Mouse (Mus musculus): ENCODE results near the gene Adamts7. TPM values are rescaled to one million over a fixed set of nuclear protein-coding genes. Genes with fewer than 3 reads are reported as not detected.

Adamts7 gene
- total RNA-seq, 2 experiments from 2014 or later, result 1.0 to 1.5 TPM

- no peak for DNase-seq (ENCODE audit: low spot score in 2 of 2)
- intact Hi-C loops (cut with DNase I), result no loop called here
Measured at GRCm38 (mm10) chr9:90185356-90185910, 22.6 kb downstream of the Adamts7 start.

GRCm38 (mm10) chr9:90188893-90189292 is 26.0 kb downstream of the Adamts7 start:
- intact Hi-C loops (cut with DNase I), result no loop called here
- DNase-seq (ENCODE audit: low spot score in 2 of 2), result no peak

DNA sequence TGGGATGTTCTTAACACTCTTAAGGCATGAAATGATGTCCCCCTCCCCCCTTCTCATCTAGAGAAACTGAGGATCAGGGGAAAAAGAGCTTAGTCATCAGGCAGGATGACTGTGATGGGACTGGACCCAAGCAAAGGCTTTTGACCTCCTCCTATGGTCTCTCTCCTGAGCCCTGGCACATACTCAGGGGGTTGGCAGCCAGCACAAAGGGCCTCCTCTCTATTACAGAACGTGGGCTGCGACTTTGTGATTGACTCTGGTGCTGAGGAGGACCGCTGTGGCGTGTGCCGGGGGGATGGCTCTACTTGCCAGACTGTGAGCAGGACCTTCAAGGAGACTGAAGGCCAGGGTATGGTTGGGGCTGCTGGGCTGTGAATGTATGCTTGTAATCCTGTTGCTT is 26.5 kb downstream of the Adamts7 start:
- no peak for DNase-seq (ENCODE audit: low spot score in 2 of 2)
- intact Hi-C loops (cut with DNase I), result no loop called here

GRCm38 (mm10) chr9:90195000-90195399 is 32.1 kb downstream of the Adamts7 start:
- intact Hi-C loops (cut with DNase I), result no loop called here
- no peak for DNase-seq (ENCODE audit: low spot score in 2 of 2)

- DNase-seq (ENCODE audit: low spot score in 2 of 2), result no peak
- intact Hi-C loops (cut with DNase I), result no loop called here
Measured at GRCm38 (mm10) chr9:90196262-90196661, 33.4 kb downstream of the Adamts7 start.

DNA sequence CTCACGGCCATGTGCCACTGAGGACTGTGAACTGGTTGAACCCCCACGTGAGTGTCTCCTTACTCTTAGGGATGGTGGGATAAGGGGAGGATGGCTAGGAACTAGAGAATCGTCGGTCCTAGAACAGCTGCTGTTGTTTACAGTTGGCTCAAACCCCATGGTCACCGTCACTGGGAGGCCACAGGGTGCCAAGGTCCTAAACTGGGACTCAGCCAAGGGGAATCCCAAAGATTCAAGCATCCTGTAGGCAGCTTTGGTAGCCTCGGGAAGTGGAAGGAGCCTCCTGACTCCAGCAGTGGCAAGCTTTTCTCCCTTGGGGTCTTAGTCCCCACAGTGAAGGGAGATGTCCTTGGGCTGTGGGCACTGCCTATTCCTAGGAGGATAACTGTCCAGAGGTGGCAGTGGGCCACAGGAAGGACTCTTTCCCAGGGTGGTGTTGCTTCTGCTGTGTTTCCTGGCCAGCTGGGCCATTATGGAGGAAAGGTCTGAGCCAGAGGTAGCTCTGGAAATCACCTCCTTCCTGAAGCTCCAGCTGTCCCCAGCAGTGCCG is 34.3 kb downstream of the Adamts7 start:
- intact Hi-C loops (cut with DNase I), result no loop called here
- DNase-seq (ENCODE audit: low spot score in 2 of 2), result no peak

DNA sequence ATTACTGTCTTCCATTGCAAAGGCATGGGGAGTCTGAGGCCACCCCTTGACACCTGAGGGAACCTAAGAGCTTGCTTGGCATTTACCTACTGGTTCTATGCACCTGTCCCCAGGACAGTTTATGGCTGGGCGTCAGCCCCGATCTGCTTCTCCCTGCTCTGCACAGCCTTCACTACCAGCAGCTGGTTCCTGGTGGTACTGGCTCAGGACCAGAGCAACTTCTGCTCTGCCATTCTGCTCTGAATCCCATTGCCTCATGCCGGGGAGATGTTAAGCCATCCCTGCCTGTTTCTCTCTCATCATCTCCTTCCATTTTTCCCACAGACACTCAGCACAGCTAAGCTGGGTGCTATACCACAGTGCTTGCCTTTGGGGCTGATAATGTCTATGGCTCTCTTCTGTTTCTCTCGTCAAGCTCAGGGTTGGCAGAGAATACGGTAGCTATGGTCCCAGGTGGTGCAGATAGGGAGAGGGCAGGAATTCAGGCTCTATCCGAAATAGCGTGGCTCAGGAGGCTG is 35.1 kb downstream of the Adamts7 start:
- DNase-seq (ENCODE audit: low spot score in 2 of 2), result no peak
- intact Hi-C loops (cut with DNase I), result no loop called here

DNA sequence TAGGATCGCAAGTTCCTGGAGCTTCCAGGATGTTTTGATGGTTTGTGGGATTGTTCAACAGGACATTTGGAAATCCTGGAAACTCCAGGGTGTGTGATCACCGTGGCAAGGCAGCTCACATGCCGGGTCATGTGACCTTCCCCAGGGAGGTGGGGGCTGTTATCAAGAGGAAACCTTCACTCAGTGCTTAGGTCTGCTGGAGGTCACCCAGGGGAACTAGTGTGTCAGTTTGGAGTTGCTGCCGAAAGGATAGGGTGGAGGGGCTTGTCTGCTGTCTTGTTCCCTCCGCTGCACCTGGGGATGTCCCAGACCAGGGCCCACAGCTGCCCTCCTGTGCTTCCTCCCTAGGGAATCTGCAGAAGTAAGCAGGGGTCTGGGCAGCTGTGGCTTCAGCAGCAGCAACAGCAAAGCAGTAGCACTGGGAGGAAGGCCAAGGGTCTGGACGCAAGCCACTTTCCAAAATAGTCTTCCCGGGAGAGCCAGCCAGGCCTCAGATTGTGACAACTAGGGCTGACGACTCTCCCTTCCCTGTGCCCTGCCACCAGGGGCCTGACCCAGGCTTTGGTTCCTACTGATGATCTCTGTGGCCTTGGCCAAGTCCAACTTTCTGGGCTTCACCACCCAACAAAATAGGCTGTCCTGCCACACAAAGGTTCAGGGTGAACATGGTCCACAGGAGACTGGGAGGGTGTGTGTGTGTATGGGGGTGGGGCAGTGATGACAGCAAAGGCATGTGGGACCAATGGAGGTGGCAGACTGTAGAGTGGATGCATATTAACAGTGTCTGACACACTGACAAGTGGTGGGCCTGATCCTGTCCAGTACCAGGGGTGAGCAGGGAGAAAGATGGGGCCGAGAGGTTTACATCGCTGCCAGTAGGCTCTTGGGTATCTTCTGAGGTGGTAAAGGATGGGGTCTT is 35.9 kb downstream of the Adamts7 start:
- intact Hi-C loops (cut with DNase I), result no loop called here
- DNase-seq (ENCODE audit: low spot score in 2 of 2), result peak; percentile 37 to 42

DNA sequence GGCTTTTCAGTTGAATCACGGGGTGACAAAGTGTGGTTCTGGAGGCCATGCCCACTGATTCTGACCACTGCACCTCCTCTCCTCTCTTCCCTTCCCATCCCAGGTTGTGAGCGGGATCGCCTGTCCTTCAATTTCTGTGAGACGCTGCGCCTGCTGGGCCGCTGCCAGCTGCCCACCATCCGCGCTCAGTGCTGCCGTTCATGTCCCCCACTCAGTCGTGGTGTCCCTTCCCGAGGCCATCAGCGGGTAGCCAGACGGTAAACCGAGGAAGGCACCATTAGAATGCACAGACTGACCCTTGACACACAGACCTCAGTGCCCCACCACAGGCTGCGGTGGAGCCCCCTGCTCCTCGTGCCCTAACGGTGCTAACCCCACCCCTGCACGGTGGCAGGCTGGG is 36.7 kb downstream of the Adamts7 start:
- intact Hi-C loops (cut with DNase I), result no loop called here
- DNase-seq (ENCODE audit: low spot score in 2 of 2), result no peak

- intact Hi-C loops (cut with DNase I), result no loop called here
- no peak for DNase-seq (ENCODE audit: low spot score in 2 of 2)
Measured at GRCm38 (mm10) chr9:90200501-90200900, 37.6 kb downstream of the Adamts7 start.

DNA sequence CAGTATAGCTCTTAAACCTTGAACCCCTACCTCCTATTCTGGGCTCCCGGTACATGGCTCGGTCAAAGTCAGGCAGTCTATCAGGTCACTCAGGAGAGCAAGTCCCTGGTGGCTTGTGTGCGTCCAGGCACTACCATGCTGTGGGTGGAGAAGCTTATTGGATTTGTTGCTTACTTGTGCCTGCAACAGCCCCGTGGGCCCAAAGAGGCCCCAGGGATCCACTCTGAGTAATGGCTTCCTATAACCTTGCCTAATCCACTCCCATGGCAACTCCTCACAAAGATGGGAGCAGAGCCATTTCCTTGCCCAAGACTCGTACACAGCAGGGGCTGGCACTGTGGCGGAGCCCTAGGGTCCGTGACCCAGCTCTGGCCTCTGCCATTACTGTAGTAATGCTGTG is 38.2 kb downstream of the Adamts7 start:
- intact Hi-C loops (cut with DNase I), result no loop called here
- DNase-seq (ENCODE audit: low spot score in 2 of 2), result no peak

DNA sequence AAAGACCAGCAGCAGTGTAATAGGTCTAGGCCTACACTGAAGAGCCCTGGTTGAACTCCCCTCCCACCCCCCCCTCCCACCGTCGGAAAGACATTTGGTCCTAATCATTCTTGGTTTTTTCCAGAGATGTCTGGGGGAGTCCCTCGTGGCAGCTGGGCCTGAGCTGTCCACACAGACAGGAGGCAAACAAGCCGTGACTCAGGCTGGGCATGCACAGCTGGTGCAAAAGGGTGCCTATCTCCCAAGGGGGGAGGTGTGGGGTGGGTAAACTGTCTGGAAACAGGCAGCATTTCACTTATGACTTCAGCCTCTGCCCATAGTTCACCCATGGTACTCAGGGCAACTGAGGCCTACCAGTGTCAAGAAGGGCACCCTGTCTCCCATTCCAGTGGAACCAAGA is 38.7 kb downstream of the Adamts7 start:
- intact Hi-C loops (cut with DNase I), result no loop called here
- DNase-seq (ENCODE audit: low spot score in 2 of 2), result no peak

DNA sequence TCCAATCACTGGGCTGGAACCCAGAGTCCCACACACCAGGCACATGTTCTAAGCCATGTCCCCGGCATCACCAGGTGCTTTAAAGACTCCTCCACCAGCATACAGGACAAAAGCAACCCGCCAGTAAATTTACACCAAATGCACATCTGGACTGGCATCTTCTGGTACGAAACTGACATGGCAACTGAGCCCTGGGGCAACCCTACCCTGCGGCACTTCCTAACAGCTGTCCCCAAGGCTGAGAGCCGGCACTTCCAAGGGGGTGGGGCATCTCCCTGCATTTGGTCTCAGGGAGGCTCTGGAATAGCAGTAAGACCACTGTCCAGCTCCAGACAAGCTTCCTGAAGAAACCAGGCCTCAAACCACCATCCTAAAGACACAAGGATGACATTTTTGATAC is 40.4 kb downstream of the Adamts7 start:
- intact Hi-C loops (cut with DNase I), result no loop called here
- no peak for DNase-seq (ENCODE audit: low spot score in 2 of 2)

GRCm38 (mm10) chr9:90204396-90204915 is 41.6 kb downstream of the Adamts7 start:
- DNase-seq (ENCODE audit: low spot score in 2 of 2), result no peak
- intact Hi-C loops (cut with DNase I), result no loop called here

GRCm38 (mm10) chr9:90206500-90206899 is 43.6 kb downstream of the Adamts7 start:
- intact Hi-C loops (cut with DNase I), result loop anchor here (2.0 kb wide), 1 partner anchor 240 kb away; no protein-coding TSS in a partner anchor
- peak; percentile 72 to 85 for DNase-seq (ENCODE audit: low spot score in 2 of 2)

GRCm38 (mm10) chr9:90207808-90208207 is 44.9 kb downstream of the Adamts7 start:
- intact Hi-C loops (cut with DNase I), result loop anchor here (2.0 kb wide), 1 partner anchor 239 kb away; no protein-coding TSS in a partner anchor
- DNase-seq (ENCODE audit: low spot score in 2 of 2), result no peak

DNA sequence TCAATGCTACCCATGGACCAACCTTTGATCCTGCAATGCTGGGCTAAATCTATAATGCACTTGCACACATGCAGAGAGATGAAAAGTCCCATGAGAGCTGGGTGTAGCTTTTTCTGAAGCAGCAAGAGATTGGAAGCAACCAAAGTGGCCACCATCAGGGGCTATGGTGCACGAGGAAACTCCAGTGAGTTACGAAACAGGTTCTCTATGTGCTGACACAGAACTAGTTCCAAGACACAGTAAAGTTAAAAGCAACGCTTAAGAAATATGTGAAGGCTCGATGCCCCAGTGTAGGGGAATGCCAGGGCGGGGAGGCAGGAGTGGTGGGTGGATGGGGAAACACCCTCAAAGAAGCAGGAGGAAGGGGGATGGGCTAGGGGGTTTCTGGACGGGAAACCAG is 45.8 kb downstream of the Adamts7 start:
- intact Hi-C loops (cut with DNase I), result no loop called here
- no peak for DNase-seq (ENCODE audit: low spot score in 2 of 2)

DNA sequence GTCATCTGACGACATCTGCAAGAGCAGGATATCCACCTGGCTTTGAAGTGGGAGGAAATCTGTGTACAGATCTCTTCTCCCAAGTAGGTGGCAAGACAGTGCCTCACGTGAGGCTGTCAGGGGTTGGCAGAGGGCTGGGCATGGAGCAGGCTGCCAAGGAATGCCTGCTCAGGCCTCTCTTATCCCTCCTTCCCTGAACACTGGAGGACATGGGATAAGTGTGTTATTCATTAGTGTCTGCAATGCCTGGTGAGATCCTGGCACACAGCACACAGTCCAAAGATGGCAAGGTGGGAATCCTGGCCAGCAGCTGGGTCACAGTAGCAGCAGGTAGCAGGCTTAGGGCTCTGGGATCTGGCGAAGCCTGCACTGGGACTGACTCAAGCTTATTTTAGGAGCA is 50.3 kb downstream of the Adamts7 start:
- DNase-seq (ENCODE audit: low spot score in 2 of 2), result no peak
- intact Hi-C loops (cut with DNase I), result no loop called here

DNA sequence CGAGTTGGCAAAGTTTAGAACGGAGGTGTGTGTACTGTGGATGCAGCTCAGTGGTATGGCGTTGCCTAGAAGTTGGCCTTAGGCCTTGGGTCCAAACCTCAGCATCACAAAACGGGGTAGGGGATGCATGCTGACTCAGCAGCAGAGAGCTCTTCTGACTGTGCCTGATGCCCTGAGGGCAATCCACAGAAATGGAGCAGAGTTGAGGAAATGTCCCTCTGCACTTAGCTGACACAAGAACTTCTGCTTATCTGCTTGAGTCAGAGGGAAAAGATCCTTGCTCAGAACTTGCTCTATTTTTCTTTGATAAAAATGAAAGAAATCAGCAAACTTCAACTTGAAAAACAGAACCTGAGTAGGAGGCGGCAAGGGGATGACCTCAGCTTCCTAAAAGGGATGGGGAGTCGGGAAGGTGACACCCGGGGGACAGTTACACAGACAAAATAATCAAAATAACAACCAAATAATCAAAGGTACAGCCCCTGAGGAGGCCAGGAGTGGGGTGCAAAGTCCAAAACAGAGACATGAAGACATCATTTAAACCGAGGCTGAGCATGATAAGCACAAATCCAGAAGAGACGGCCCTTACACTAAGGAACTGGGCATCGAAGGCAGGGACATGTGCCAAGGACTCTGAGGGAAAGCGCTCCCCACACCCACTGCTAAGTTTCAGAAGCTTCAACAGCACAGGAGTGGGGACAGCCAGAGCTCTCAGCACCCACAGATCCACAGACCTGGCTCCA is 53.6 kb downstream of the Adamts7 start:
- DNase-seq (ENCODE audit: low spot score in 2 of 2), result no peak
- intact Hi-C loops (cut with DNase I), result no loop called here

- DNase-seq (ENCODE audit: low spot score in 2 of 2), result no peak
Measured at GRCm38 (mm10) chr9:90217501-90217900, 54.6 kb downstream of the Adamts7 start.

More at GRCm38 (mm10) chr9:90217501-90217900, 54.6 kb downstream of the Adamts7 start:
- intact Hi-C loops (cut with DNase I), result no loop called here
